Mouse (Mus musculus) intestine, embryonic 14.5 days (tissue): Measurements from ENCODE around the gene Txnip. TPM values are rescaled to one million over a fixed set of nuclear protein-coding genes. Genes with fewer than 3 reads are reported as not detected.
"Not testable (repeated sequence)": the region's sequence is repeated elsewhere in the genome, so short reads cannot be mapped to it uniquely, and the experiment has no call there.

Experiments
- ATAC-seq: fragments of 200-750 bp; cut with Nextera tagmentation; replicated peaks from 2 replicates; pipeline ENCODE4 v1.8.0; 2017; ENCODE audit warnings: low read depth, moderate number of reproducible peaks, moderate TSS enrichment, moderate library complexity; ENCODE audit not compliant: low FRiP score, low TSS enrichment
- DNase-seq: peaks from one replicate; pipeline ENCODE4 v3.0.0-alpha.2; 2018; ENCODE audit warnings: low spot score
- H3K27ac ChIP-seq: fragments of 300-500 bp; sonication (generic); 2 replicates; pipeline ENCODE4 v1.5.1; 2014; ENCODE audit warnings: low read depth, mild to moderate bottlenecking, control low read depth
- H3K27me3 ChIP-seq: fragments of 300-500 bp; sonication (generic); replicated peaks from 2 replicates; pipeline ENCODE4 v1.6.1; 2014; ENCODE audit warnings: low read length, control low read depth; ENCODE audit not compliant: control insufficient read depth, insufficient read depth
- H3K36me3 ChIP-seq: fragments of 300-500 bp; sonication (generic); 2 replicates; pipeline ENCODE4 v1.6.1; 2014; ENCODE audit warnings: low read length, control low read depth; ENCODE audit not compliant: control insufficient read depth, insufficient read depth
- H3K4me1 ChIP-seq: fragments of 300-500 bp; sonication (generic); replicated peaks from 2 replicates; pipeline ENCODE4 v1.6.1; 2014; ENCODE audit warnings: low read length, control low read depth, mixed read lengths; ENCODE audit not compliant: control insufficient read depth, insufficient read depth
- H3K4me2 ChIP-seq: fragments of 300-500 bp; sonication (generic); 2 replicates; pipeline ENCODE4 v1.6.1; 2014; ENCODE audit warnings: low read length
- H3K4me3 ChIP-seq: fragments of 300-500 bp; sonication (generic); 2 replicates; pipeline ENCODE4 v1.5.1; 2014; ENCODE audit warnings: low read depth, low read length, control low read depth, mixed read lengths
- H3K9ac ChIP-seq: fragments of 300-500 bp; sonication (generic); 2 replicates; pipeline ENCODE4 v1.6.1; 2014; ENCODE audit warnings: mild to moderate bottlenecking, low read length
- H3K9me3 ChIP-seq: fragments of 300-500 bp; sonication (generic); 2 replicates; pipeline ENCODE4 v1.6.1; 2016; ENCODE audit warnings: low read length, control low read depth; ENCODE audit not compliant: control insufficient read depth
- WGBS: fragments of 180-500 bp; shearing (Covaris S2); extraction: QIAGEN DNeasy Blood & Tissue Kit; methylation state at CpG from one replicate; pipeline ENCODE4 v1.1.7; 2014; 5-methylcytosine and 5-hydroxymethylcytosine counted together
- polyA plus RNA-seq: library from polyadenylated mRNA; unstranded; fragments of >200 nt; fragmentation: Nextera tagmentation; extraction: Ambion mirVana; gene quantifications from 2 replicates; pipeline ENCODE4 v1.2.1, GENCODE M21; 2014

The Txnip gene
- polyA plus RNA-seq, 1 experiment from 2014 or later: 154 TPM

DNA sequence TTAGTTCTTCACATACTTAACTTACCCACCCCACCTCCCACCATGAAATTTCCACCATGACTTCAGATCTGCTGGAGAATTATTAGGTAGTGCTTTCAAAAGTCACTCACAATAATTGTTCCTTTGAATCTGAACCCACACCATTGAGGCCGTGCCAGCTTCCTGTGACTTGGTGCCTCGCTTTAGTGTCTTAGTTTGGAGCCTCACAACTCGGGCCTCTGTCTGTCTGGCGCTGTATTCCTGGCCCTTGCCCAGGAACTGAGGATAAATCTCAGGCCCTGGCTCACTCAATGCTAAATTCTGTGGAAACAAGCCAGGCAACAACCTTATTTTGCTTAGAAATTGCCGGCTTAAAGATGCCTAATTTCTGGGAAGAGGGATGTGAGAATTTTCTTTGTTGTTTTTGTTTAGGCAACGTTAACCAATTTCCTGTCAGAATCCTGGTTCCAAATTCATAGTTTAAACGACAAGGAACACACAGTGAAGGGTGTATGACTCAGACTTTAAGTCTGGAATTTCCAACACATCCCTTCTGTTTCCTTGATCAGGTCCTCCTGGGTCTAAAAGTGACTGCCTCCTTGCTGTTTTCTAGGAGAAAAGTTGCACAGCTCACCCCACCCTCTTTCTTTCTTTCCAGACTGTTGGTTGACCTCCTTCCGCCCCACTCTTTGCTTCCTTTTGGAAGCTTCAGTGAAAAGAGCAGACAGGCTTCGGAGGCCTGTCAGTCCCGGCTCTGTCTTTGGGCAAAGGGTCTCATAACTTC is 44.4 kb downstream of the Txnip start:
- Histone ChIP-seq H3K4me1 (peaks cover 22% of the 10 kb centered on the region), H3K9me3 (no peaks in the 10 kb centered on the region), H3K36me3 (peaks cover 10% of the 10 kb centered on the region; the same call in 1 of the 2 replicates), H3K9ac (peak overlapping the region; percentile 70), H3K4me2 (peak overlapping the region; percentile 74), H3K27me3 (0 out of 2 replicates have a peak, but pooled peaks cover 9% of the 10 kb centered on the region), H3K4me3 (peak overlapping the region; percentile 65), H3K27ac (peak overlapping the region; percentile 94)
- WGBS: 22% methylated on average over 10 of the region's 10 CpGs
- no peak for ATAC-seq
- DNase-seq: no peak

DNA sequence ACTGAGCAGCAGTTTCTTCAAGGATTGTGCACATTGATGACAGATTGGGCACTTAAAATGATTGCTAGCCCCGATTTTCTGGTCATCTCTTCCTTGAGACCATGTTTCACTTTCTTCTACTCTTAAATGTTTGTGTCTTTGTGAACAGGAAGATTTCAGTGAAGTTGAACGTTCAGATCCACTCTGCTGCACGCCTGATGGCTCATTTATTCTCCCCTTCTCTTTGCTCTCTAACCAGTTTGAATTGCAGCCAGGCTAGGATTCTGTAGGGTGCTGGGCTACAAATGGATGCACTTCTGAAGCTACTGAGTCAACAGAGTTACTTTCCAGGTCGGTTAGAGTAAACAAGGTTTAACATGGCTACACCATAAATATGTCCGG is 44.9 kb downstream of the Txnip start:
- 23% methylated on average over 5 of the region's 5 CpGs for WGBS
- no peak for ATAC-seq
- peak overlapping the region; percentile 70 for H3K9ac ChIP-seq
- H3K27ac ChIP-seq: peak overlapping the region; percentile 94
- H3K9me3 ChIP-seq: no peaks in the 10 kb centered on the region
- H3K4me3 ChIP-seq: peak overlapping the region; percentile 65
- H3K36me3 ChIP-seq: peaks cover 10% of the 10 kb centered on the region; the same call in 1 of the 2 replicates
- peaks cover 20% of the 10 kb centered on the region for H3K4me1 ChIP-seq
- no peak for DNase-seq
- H3K27me3 ChIP-seq: 0 out of 2 replicates have a peak, but pooled peaks cover 9% of the 10 kb centered on the region
- peak overlapping the region; percentile 74 for H3K4me2 ChIP-seq

DNA sequence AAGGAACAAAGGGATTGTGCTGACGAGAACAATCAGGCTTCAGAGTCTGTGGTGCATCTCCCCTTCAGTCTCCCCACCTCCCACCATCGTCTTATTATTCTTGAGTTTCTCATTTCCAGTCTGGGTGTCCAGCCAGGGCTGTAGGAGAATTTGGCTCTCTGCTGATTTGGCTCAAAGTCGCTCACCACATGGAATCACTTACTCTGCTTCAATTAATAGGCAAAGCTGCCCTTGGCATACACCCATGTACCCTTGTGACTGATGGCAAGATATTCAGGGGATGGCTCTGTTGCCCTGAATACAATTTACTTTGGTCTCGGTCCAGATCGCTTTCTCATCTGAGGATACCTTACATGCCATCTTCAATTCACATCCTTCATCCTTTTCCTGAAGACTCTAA is 45.6 kb downstream of the Txnip start:
- peak overlapping the region; percentile 65 for H3K4me3 ChIP-seq
- no peaks in the 10 kb centered on the region for H3K9me3 ChIP-seq
- DNase-seq (no peak), ATAC-seq (no peak)
- H3K27ac ChIP-seq: no peak overlapping the region
- peak overlapping the region; percentile 74 for H3K4me2 ChIP-seq
- peak overlapping the region; percentile 70 for H3K9ac ChIP-seq
- H3K36me3 ChIP-seq: peaks cover 10% of the 10 kb centered on the region; the same call in 1 of the 2 replicates
- 0 out of 2 replicates have a peak, but pooled peaks cover 9% of the 10 kb centered on the region for H3K27me3 ChIP-seq
- H3K4me1 ChIP-seq: peaks cover 18% of the 10 kb centered on the region
- 69% methylated on average over 5 of the region's 5 CpGs for WGBS

DNA sequence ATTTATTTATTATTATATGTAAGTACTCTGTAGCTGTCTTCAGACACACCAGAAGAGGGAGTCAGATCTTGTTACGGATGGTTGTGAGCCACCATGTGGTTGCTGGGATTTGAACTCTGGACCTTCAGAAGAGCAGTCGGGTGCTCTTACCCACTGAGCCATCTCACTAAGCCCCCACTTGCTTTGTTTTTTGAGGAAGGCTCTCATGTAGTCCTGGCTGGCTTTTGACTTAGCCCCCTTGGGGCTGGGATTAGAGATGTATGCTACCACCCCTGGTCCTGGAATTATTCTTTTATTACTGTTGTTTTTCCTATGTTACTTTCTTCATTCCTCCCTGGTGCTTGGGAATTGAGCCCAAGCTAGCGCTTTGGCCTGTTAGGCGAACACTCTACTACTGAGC is 48.2 kb downstream of the Txnip start:
- H3K9ac ChIP-seq: not testable (repeated sequence)
- 94% methylated on average over 3 of the region's 4 CpGs for WGBS

DNA sequence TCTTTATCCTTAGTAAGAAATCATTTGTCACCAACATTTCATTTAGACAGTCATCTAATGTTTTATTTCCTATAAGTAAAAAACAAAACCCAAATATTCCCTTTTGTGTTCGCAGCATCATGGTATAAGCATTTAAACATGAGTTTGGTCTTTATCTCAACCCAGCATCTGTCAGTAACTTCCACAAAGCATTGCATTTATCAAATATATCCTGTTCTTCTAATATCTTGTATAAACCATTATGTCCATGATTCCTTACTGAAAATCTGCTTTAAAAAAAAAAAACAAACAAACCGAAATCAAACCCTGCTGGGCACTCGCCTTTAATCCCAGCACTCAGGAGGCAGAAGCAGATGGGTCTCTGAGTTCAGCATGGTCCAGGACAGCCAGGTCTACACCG is 48.9 kb downstream of the Txnip start:
- Histone ChIP-seq H3K9me3 (no peaks in the 10 kb centered on the region), H3K36me3 (peaks cover 18% of the 10 kb centered on the region), H3K4me2 (no peak overlapping the region), H3K27ac (no peak overlapping the region), H3K4me1 (peaks cover 10% of the 10 kb centered on the region; the same call in 1 of the 2 replicates), H3K9ac (no peak overlapping the region), H3K4me3 (no peak overlapping the region), H3K27me3 (no peaks in the 10 kb centered on the region)
- 92% methylated on average over 4 of the region's 4 CpGs for WGBS
- ATAC-seq (no peak), DNase-seq (no peak)

More for the DNA sequence above, 48.2 kb downstream of the Txnip start:
- DNase-seq, H3K9me3 ChIP-seq, H3K4me3 ChIP-seq, H3K4me2 ChIP-seq, H3K27ac ChIP-seq, H3K27me3 ChIP-seq, ATAC-seq, H3K4me1 ChIP-seq: not testable (repeated sequence)
- peaks cover 13% of the 10 kb centered on the region for H3K36me3 ChIP-seq

Other genes starting within 250 kb of the Txnip start
- not detected in 2 replicates for gene BC107364, start 105.7 kb upstream of the Txnip start, polyA plus RNA-seq
- gene Hfe2, start 32.8 kb upstream of the Txnip start, polyA plus RNA-seq: 0.11 and 0.28 TPM in 2 replicates
- 0.37 and 1.6 TPM in 2 replicates for gene Gm16253, start 19.0 kb downstream of the Txnip start, polyA plus RNA-seq
- 13.6 and 17.4 TPM in 2 replicates for gene Polr3gl, start 36.2 kb downstream of the Txnip start, polyA plus RNA-seq
- gene Ankrd34a, start 38.7 kb downstream of the Txnip start, polyA plus RNA-seq: 2.3 and 2.8 TPM in 2 replicates
- 6.7 and 8.3 TPM in 2 replicates for gene Lix1l, start 43.2 kb downstream of the Txnip start, polyA plus RNA-seq
- gene Rbm8a, start 72.0 kb downstream of the Txnip start, polyA plus RNA-seq: 137 and 149 TPM in 2 replicates
- gene Pex11b, start 77.4 kb downstream of the Txnip start, polyA plus RNA-seq: 44.1 and 54.3 TPM in 2 replicates
- 0.07 and 0.12 TPM in 2 replicates for gene Gm42957, start 77.5 kb downstream of the Txnip start, polyA plus RNA-seq
- 0.61 and 0.86 TPM in 2 replicates for gene Itga10, start 87.6 kb downstream of the Txnip start, polyA plus RNA-seq
- 0.20 and 0.38 TPM in 2 replicates for gene Ankrd35, start 112.2 kb downstream of the Txnip start, polyA plus RNA-seq
- gene Pias3, start 138.4 kb downstream of the Txnip start, polyA plus RNA-seq: 35.5 and 40.0 TPM in 2 replicates
- 6.3 and 7.5 TPM in 2 replicates for gene Nudt17, start 150.6 kb downstream of the Txnip start, polyA plus RNA-seq
- gene Polr3c, start 169.7 kb downstream of the Txnip start, polyA plus RNA-seq: 34.5 and 38.5 TPM in 2 replicates
- 44.6 and 47.2 TPM in 2 replicates for gene Rnf115, start 169.7 kb downstream of the Txnip start, polyA plus RNA-seq